11 mouse cellular contexts compared by ENCODE assay signal in the genomic region with DNA sequence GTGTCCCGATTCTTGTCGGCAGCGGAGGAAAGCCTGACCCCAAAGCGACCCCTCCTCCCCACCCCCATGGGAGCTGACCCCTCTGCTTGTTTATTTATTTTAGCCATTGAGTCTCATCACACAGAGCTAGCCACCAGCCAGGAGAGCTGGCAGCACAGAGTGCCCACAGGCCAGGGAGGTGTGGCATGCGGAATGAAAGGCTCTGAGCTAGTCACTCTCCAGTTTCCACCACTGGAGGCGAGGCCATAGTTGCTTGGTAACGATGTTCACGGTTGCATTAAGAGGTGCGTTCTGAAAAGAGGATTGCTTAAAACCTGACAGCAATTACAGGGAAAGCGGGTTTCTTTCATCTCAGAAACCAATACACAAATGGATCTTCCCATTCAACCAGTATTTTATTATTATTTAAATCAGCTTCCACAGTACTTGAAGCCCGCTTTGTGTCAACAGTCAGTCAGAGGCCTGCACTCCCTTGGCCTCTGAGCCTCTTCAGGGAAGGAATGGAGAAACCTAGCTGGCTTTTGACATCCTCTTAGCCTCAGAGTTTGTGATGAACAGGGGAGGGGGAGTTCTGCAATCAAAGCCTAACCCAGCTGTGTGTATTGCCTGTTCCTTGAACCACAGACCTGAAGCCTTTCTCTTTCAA.
DNase-seq lines count a peak whose midpoint lies in the region; ATAC-seq and TF ChIP-seq lines count a peak whose summit lies in the region.
"Had no signal": no experiment of that assay in that cellular context is flagged by ENCODE, and none has a peak within 500 bp of the region (broad histone marks: within the 10 kb centered on the region; RNA-seq: fewer than 3 reads in every experiment).

No protein-coding gene starts in this region.

- no peak overlapping the region for H3K4me3 ChIP-seq in kidney, embryonic 16.5 days (ENCODE audit: low read length)
- H3K4me3 ChIP-seq in kidney, adult 2 months (ENCODE audit: insufficient read depth, low read depth, low read length): no peak overlapping the region
- no peak overlapping the region for H3K4me3 ChIP-seq in hindbrain, embryonic 11.5 days (ENCODE audit: low read depth, low read length)
- H3K4me3 ChIP-seq in midbrain, embryonic 16.5 days (ENCODE audit: low read depth, low read length): no peak overlapping the region
- no peak overlapping the region for H3K4me3 ChIP-seq in liver, embryonic 11.5 days (ENCODE audit: low read depth, low read length)

- TF ChIP-seq CTCF in kidney, adult 2 months (conservative IDR thresholded peaks at IDR 0.05; ENCODE audit: insufficient read depth, insufficient read length, low read depth, low read length): no peak

- H3K9me3 ChIP-seq in kidney, embryonic 16.5 days (ENCODE audit: low read length): no peaks in the 10 kb centered on the region
- H3K9me3 ChIP-seq in hindbrain, embryonic 11.5 days (ENCODE audit: control insufficient read depth, low read length): no peaks in the 10 kb centered on the region
- H3K9me3 ChIP-seq in midbrain, embryonic 16.5 days (replicated peaks; ENCODE audit: control insufficient read depth, low read length, poor library complexity, severe bottlenecking): no peaks in the 10 kb centered on the region
- no peaks in the 10 kb centered on the region for H3K9me3 ChIP-seq in liver, embryonic 11.5 days (ENCODE audit: control insufficient read depth, low read length)

- no peak for DNase-seq in kidney, adult 2 months
- DNase-seq in embryo, embryonic 11 days: peak; percentile 74
- DNase-seq in hindbrain, embryonic 11.5 days (ENCODE audit: low spot score): peak; percentile 54
- DNase-seq in gastrocnemius, postnatal 14 days: no peak
- no peak for DNase-seq in liver, embryonic 11.5 days (ENCODE audit: low spot score)
- no peak for DNase-seq in thymus, postnatal 0 days (ENCODE audit: low spot score)
- DNase-seq: spleen, adult 18-20 months had no signal

- no peak for TF ChIP-seq POLR2A in kidney, adult 2 months (IDR thresholded peaks at IDR 0.05; ENCODE audit: low read depth, low read length)

- H3K27me3 ChIP-seq in kidney, embryonic 16.5 days (ENCODE audit: insufficient read depth, low read length): 0 out of 2 replicates have a peak, but pooled peaks cover 3% of the 10 kb centered on the region
- no peaks in the 10 kb centered on the region for H3K27me3 ChIP-seq in kidney, adult 2 months (replicated peaks; ENCODE audit: control insufficient read depth, insufficient read depth, low read length)
- peaks cover 14% of the 10 kb centered on the region; the same call in 1 of the 2 replicates for H3K27me3 ChIP-seq in hindbrain, embryonic 11.5 days (ENCODE audit: control insufficient read depth, insufficient read depth, low read length)
- no peaks in the 10 kb centered on the region for H3K27me3 ChIP-seq in midbrain, embryonic 16.5 days (ENCODE audit: control insufficient read depth, insufficient read depth, low read depth, low read length)
- H3K27me3 ChIP-seq in liver, embryonic 11.5 days (replicated peaks; ENCODE audit: control insufficient read depth, insufficient read depth, low read length): no peaks in the 10 kb centered on the region

- 10% methylated on average over 11 of the region's 11 CpGs for WGBS in kidney, embryonic 16.5 days
- WGBS in kidney, adult 2 months: 22% methylated on average over 11 of the region's 11 CpGs
- WGBS in hindbrain, embryonic 11.5 days: 3% methylated on average over 11 of the region's 11 CpGs
- WGBS in midbrain, embryonic 16.5 days: 6% methylated on average over 11 of the region's 11 CpGs
- WGBS in liver, embryonic 11.5 days: 37% methylated on average over 11 of the region's 11 CpGs

- peak; percentile 87 for ATAC-seq in kidney, embryonic 16.5 days (ENCODE audit: low FRiP score, low TSS enrichment)
- ATAC-seq in hindbrain, embryonic 11.5 days (ENCODE audit: low FRiP score): peak; percentile 86
- peak; percentile 88 for ATAC-seq in midbrain, embryonic 16.5 days
- no peak for ATAC-seq in liver, embryonic 11.5 days (replicated peaks; ENCODE audit: low FRiP score)

- H3K36me3 ChIP-seq in kidney, embryonic 16.5 days (ENCODE audit: insufficient read depth, low read length): no peaks in the 10 kb centered on the region
- no peaks in the 10 kb centered on the region for H3K36me3 ChIP-seq in kidney, adult 2 months (ENCODE audit: control insufficient read depth, insufficient read depth, low read length)
- H3K36me3 ChIP-seq in hindbrain, embryonic 11.5 days (ENCODE audit: control insufficient read depth, insufficient read depth, low read length): no peaks in the 10 kb centered on the region
- H3K36me3 ChIP-seq in midbrain, embryonic 16.5 days (ENCODE audit: control insufficient read depth, insufficient read depth, low read length): no peaks in the 10 kb centered on the region
- no peaks in the 10 kb centered on the region for H3K36me3 ChIP-seq in liver, embryonic 11.5 days (ENCODE audit: control insufficient read depth, insufficient read depth, low read length)
- H3K36me3 ChIP-seq: G1E had no signal

- intact Hi-C loops in gastrocnemius, postnatal 14 days (cut with DNase I; ENCODE audit: low total_unique reads): no loop called here

- H3K27ac ChIP-seq in kidney, embryonic 16.5 days (ENCODE audit: low read length): no peak overlapping the region
- no peak overlapping the region for H3K27ac ChIP-seq in kidney, adult 2 months (ENCODE audit: insufficient read depth, low read depth, low read length)
- H3K27ac ChIP-seq in hindbrain, embryonic 11.5 days (ENCODE audit: low read depth, low read length): no peak overlapping the region
- peak overlapping the region; percentile 60 for H3K27ac ChIP-seq in midbrain, embryonic 16.5 days (ENCODE audit: low read length)
- no peak overlapping the region for H3K27ac ChIP-seq in liver, embryonic 11.5 days (ENCODE audit: low read depth, low read length)
- H3K27ac ChIP-seq: liver, embryonic 14.5 days had no signal

- no peak overlapping the region for H3K4me2 ChIP-seq in kidney, embryonic 16.5 days (replicated peaks; ENCODE audit: low read depth, low read length)
- 0 out of 2 replicates have a peak overlapping the region, but pooled peaks have one; percentile 6 for H3K4me2 ChIP-seq in hindbrain, embryonic 11.5 days (replicated peaks; ENCODE audit: low read depth, low read length)
- no peak overlapping the region for H3K4me2 ChIP-seq in midbrain, embryonic 16.5 days (ENCODE audit: low read length)
- no peak overlapping the region for H3K4me2 ChIP-seq in liver, embryonic 11.5 days

- peaks cover 11% of the 10 kb centered on the region; the same call in 1 of the 2 replicates for H3K4me1 ChIP-seq in kidney, embryonic 16.5 days (ENCODE audit: insufficient read depth, low read length)
- no peaks in the 10 kb centered on the region for H3K4me1 ChIP-seq in kidney, adult 2 months (ENCODE audit: control insufficient read depth, insufficient read depth, low read length)
- peaks cover 8% of the 10 kb centered on the region for H3K4me1 ChIP-seq in hindbrain, embryonic 11.5 days (replicated peaks; ENCODE audit: control insufficient read depth, insufficient read depth, low read length)
- H3K4me1 ChIP-seq in midbrain, embryonic 16.5 days (ENCODE audit: control insufficient read depth, insufficient read depth, low read length): peaks cover 19% of the 10 kb centered on the region
- H3K4me1 ChIP-seq in liver, embryonic 11.5 days (replicated peaks; ENCODE audit: control insufficient read depth, insufficient read depth, low read length): no peaks in the 10 kb centered on the region; the same call in 1 of the 2 replicates

- H3K9ac ChIP-seq in kidney, embryonic 16.5 days (replicated peaks; ENCODE audit: low read length): no peak overlapping the region
- H3K9ac ChIP-seq in hindbrain, embryonic 11.5 days (ENCODE audit: low read depth, low read length): no peak overlapping the region
- no peak overlapping the region for H3K9ac ChIP-seq in midbrain, embryonic 16.5 days (ENCODE audit: low read depth, low read length)
- H3K9ac ChIP-seq in liver, embryonic 11.5 days (ENCODE audit: low read depth, low read length): no peak overlapping the region
- H3K9ac ChIP-seq: liver, embryonic 14.5 days had no signal

Comparison
In these comparisons a context has a peak if more than half of its experiments do, and no peak if none do; other contexts are left out.
1. DNase-seq: peak in embryo, embryonic 11 days (single experiment) and hindbrain, embryonic 11.5 days (single experiment); none in kidney, adult 2 months (single experiment), gastrocnemius, postnatal 14 days (single experiment), liver, embryonic 11.5 days (single experiment) and thymus, postnatal 0 days (single experiment).